ENCODE assay signal across 10 mouse cellular contexts in the genomic region with DNA sequence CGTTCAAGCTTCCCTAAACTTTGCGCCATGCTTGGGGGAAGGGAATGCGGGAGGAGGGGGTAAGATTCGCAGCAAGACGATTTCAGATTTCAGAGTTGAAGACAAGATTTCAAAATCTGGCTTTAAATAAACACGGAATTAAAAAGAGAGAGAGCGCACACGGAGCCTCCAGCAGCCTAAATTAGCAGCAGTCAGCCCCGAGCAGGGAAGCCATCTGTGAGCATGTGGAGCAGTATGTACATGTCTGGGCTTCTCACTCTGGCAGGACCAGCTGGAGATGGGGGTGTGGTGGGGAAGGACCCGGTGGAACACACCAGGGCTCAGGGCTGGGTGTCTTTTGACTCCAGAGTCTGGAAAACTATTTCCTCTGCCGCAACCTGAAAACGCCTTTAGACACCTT. TPM values are rescaled to one million over a fixed set of nuclear protein-coding genes. Genes with fewer than 3 reads are reported as not detected.
DNase-seq lines count a peak whose midpoint lies in the region; ATAC-seq and TF ChIP-seq lines count a peak whose summit lies in the region.
"Had no signal": no experiment of that assay in that cellular context is flagged by ENCODE, and none has a peak within 500 bp of the region (broad histone marks: within the 10 kb centered on the region; RNA-seq: fewer than 3 reads in every experiment).

No protein-coding gene starts in this region.

- DNase-seq in liver, adult 2 months (ENCODE audit: extremely low read depth, low read depth, low spot score) = no peak
- DNase-seq in liver = no peak
- DNase-seq in layer of hippocampus, adult 11-12 months (ENCODE audit: low spot score) = peak; percentile 83
- DNase-seq in right cerebral cortex, adult 2 months (ENCODE audit: low spot score in 2 of 2) = peak; percentile 78 to 80
- DNase-seq in kidney, postnatal 36 days = no peak
- no peak for DNase-seq in cerebellum, postnatal 36 days
- DNase-seq: thymus, postnatal 14 days had no signal

- H3K27me3 ChIP-seq in liver, adult 2 months (ENCODE audit: control insufficient read depth, insufficient read depth, low read length) = no peaks in the 10 kb centered on the region
- H3K27me3 ChIP-seq in embryonic facial prominence, embryonic 13.5 days = peaks cover 4% of the 10 kb centered on the region; the same call in 1 of the 2 replicates
- H3K27me3 ChIP-seq in midbrain, embryonic 16.5 days (ENCODE audit: control insufficient read depth, insufficient read depth, low read depth, low read length) = 0 out of 2 replicates have a peak, but pooled peaks cover 3% of the 10 kb centered on the region

- H3K9me3 ChIP-seq in embryonic facial prominence, embryonic 13.5 days = no peaks in the 10 kb centered on the region
- no peaks in the 10 kb centered on the region for H3K9me3 ChIP-seq in midbrain, embryonic 16.5 days (replicated peaks; ENCODE audit: control insufficient read depth, low read length, poor library complexity, severe bottlenecking)

- H3K4me1 ChIP-seq in liver, adult 2 months (ENCODE audit: control insufficient read depth, insufficient read depth, low read length) = peaks cover 37% of the 10 kb centered on the region
- H3K4me1 ChIP-seq in embryonic facial prominence, embryonic 13.5 days = peaks cover 84% of the 10 kb centered on the region
- peaks cover 5% of the 10 kb centered on the region for H3K4me1 ChIP-seq in midbrain, embryonic 16.5 days (ENCODE audit: control insufficient read depth, insufficient read depth, low read length)

- peak overlapping the region; percentile 24; the same call in 1 of the 2 replicates for H3K9ac ChIP-seq in liver, adult 2 months (ENCODE audit: low read depth, low read length)
- peak overlapping the region; percentile 49 for H3K9ac ChIP-seq in embryonic facial prominence, embryonic 13.5 days
- H3K9ac ChIP-seq in midbrain, embryonic 16.5 days (ENCODE audit: low read depth, low read length) = no peak overlapping the region

- peak overlapping the region; percentile 60 for H3K27ac ChIP-seq in liver, adult 2 months (replicated peaks; ENCODE audit: insufficient read depth, low read depth, low read length)
- H3K27ac ChIP-seq in embryonic facial prominence, embryonic 13.5 days = peak overlapping the region; percentile 85
- H3K27ac ChIP-seq in midbrain, embryonic 16.5 days (ENCODE audit: low read length) = no peak overlapping the region

- H3K4me3 ChIP-seq in liver, adult 2 months (ENCODE audit: insufficient read depth, low read depth, low read length) = no peak overlapping the region
- peak overlapping the region; percentile 4; the same call in 1 of the 2 replicates for H3K4me3 ChIP-seq in embryonic facial prominence, embryonic 13.5 days
- H3K4me3 ChIP-seq in midbrain, embryonic 16.5 days (ENCODE audit: low read depth, low read length) = no peak overlapping the region
- H3K4me3 ChIP-seq: myocyte had no signal

- H3K79me2 ChIP-seq in liver, adult 2 months (ENCODE audit: control insufficient read depth, insufficient read depth, low read length) = no peaks in the 10 kb centered on the region

- TF ChIP-seq POLR2A in liver, adult 2 months (IDR thresholded peaks at IDR 0.05; ENCODE audit: extremely low read depth, insufficient read depth, low read length) = no peak

- WGBS in liver, adult 2 months = 44% methylated on average over 12 of the region's 12 CpGs
- WGBS in embryonic facial prominence, embryonic 13.5 days = 35% methylated on average over 12 of the region's 12 CpGs
- 58% methylated on average over 12 of the region's 12 CpGs for WGBS in midbrain, embryonic 16.5 days

- ATAC-seq in embryonic facial prominence, embryonic 13.5 days (ENCODE audit: insufficient number of reproducible peaks, insufficient read depth, low FRiP score, low TSS enrichment, low read depth) = peak; percentile 53; the same call in 1 of the 2 replicates
- no peak for ATAC-seq in midbrain, embryonic 16.5 days

- no peaks in the 10 kb centered on the region for H3K36me3 ChIP-seq in liver, adult 2 months (ENCODE audit: control insufficient read depth, insufficient read depth, low read length)
- no peaks in the 10 kb centered on the region for H3K36me3 ChIP-seq in embryonic facial prominence, embryonic 13.5 days
- H3K36me3 ChIP-seq in midbrain, embryonic 16.5 days (ENCODE audit: control insufficient read depth, insufficient read depth, low read length) = no peaks in the 10 kb centered on the region

- peak overlapping the region; percentile 40 for H3K4me2 ChIP-seq in embryonic facial prominence, embryonic 13.5 days
- H3K4me2 ChIP-seq in midbrain, embryonic 16.5 days (ENCODE audit: low read length) = no peak overlapping the region

- no peak for TF ChIP-seq CTCF in liver, adult 2 months (IDR thresholded peaks at IDR 0.05; ENCODE audit: low read depth, low read length)

RNA-seq across cellular contexts. Expression of gene Baiap2, which starts 5.3 kb away (rescaled TPM):
- total RNA-seq in liver, adult 2 months (2014; rRNA removed) = 11.6 and 16.2 TPM in 2 replicates
- 45.6 and 59.4 TPM in 2 replicates for polyA plus RNA-seq in liver, adult 2 months (2012; rRNA removed)
- polyA plus RNA-seq in embryonic facial prominence, embryonic 13.5 days (2015; fragmentation: Nextera tagmentation; extraction: Ambion mirVana) = 17.5 and 20.0 TPM in 2 replicates
- 14.7 and 15.7 TPM in 2 replicates for polyA plus RNA-seq in midbrain, embryonic 16.5 days (2015; fragmentation: Nextera tagmentation; extraction: Ambion mirVana)

RNA-seq across cellular contexts. Expression of gene Chmp6, which starts 24.0 kb away (rescaled TPM):
- 20.6 and 21.6 TPM in 2 replicates for total RNA-seq in liver, adult 2 months (2014; rRNA removed)
- polyA plus RNA-seq in liver, adult 2 months (2012; rRNA removed) = 34.2 and 34.9 TPM in 2 replicates
- polyA plus RNA-seq in embryonic facial prominence, embryonic 13.5 days (2015; fragmentation: Nextera tagmentation; extraction: Ambion mirVana) = 103 and 104 TPM in 2 replicates
- polyA plus RNA-seq in midbrain, embryonic 16.5 days (2015; fragmentation: Nextera tagmentation; extraction: Ambion mirVana) = 109 and 115 TPM in 2 replicates

Comparison
In these comparisons a context has a peak if more than half of its experiments do, and no peak if none do; other contexts are left out.
1. DNase-seq: peak in layer of hippocampus, adult 11-12 months (single experiment) and right cerebral cortex, adult 2 months (2 of 2); none in liver, adult 2 months (single experiment), liver (single experiment), kidney, postnatal 36 days (0 of 2) and cerebellum, postnatal 36 days (0 of 2).